Mouse (Mus musculus) left cerebral cortex, postnatal 36 days (tissue): ENCODE measurements around the gene Med27. TPM values are rescaled to one million over a fixed set of nuclear protein-coding genes. Genes with fewer than 3 reads are reported as not detected.
"Not testable (repeated sequence)": the region's sequence is repeated elsewhere in the genome, so short reads cannot be mapped to it uniquely, and the experiment has no call there.

Experiments used
- DNase-seq, 2 experiments: peaks; one replicate each; pipeline ENCODE4 v3.0.0; 2021 to 2022; ENCODE audit warnings: low spot score in 2 of 2, mixed read lengths in 1 of 2
- intact Hi-C: fragments of 180-260 bp; cut with DNase I; formaldehyde crosslinking; loops from one replicate; pipeline ENCODE4 v1.15.1; 2025
- total RNA-seq, 2 experiments: library from RNA; stranded (reverse); gene quantifications; 2 replicates each; pipeline ENCODE4 v1.2.3; 2021

The Med27 gene
- total RNA-seq, 2 experiments from 2014 or later = 36.4 to 40.4 TPM

GRCm38 (mm10) chr2:29500601-29501350, 154.2 kb downstream of the Med27 start:
- DNase-seq = no peak
- intact Hi-C loops = no loop called here

GRCm38 (mm10) chr2:29501381-29501780, 154.8 kb downstream of the Med27 start:
- no peak for DNase-seq
- intact Hi-C loops = no loop called here

GRCm38 (mm10) chr2:29504848-29505247, 158.2 kb downstream of the Med27 start:
- no peak for DNase-seq
- intact Hi-C loops = no loop called here

- no peak for DNase-seq
- intact Hi-C loops = no loop called here
These were observed 159.8 kb downstream of the Med27 start for GRCm38 (mm10) chr2:29506411-29506810.

- DNase-seq = no peak
- intact Hi-C loops = no loop called here
These were observed 166.5 kb downstream of the Med27 start for GRCm38 (mm10) chr2:29513131-29513530.

GRCm38 (mm10) chr2:29514836-29515235, 168.2 kb downstream of the Med27 start:
- no peak for DNase-seq

GRCm38 (mm10) chr2:29515831-29516447, 169.3 kb downstream of the Med27 start:
- DNase-seq = no peak
- intact Hi-C loops = no loop called here

More at GRCm38 (mm10) chr2:29514836-29515235, 168.2 kb downstream of the Med27 start:
- intact Hi-C loops = no loop called here

GRCm38 (mm10) chr2:29516621-29517170, 170.1 kb downstream of the Med27 start:
- intact Hi-C loops = no loop called here

GRCm38 (mm10) chr2:29519402-29519801, 172.8 kb downstream of the Med27 start:
- DNase-seq = no peak
- intact Hi-C loops = no loop called here

More at GRCm38 (mm10) chr2:29516621-29517170, 170.1 kb downstream of the Med27 start:
- no peak for DNase-seq

GRCm38 (mm10) chr2:29520206-29520605, 173.6 kb downstream of the Med27 start:
- no peak for DNase-seq
- intact Hi-C loops = no loop called here

- intact Hi-C loops = no loop called here
- no peak for DNase-seq
These were observed 174.9 kb downstream of the Med27 start for GRCm38 (mm10) chr2:29521486-29521885.

- intact Hi-C loops = no loop called here
- DNase-seq = no peak
These were observed 177.5 kb downstream of the Med27 start for GRCm38 (mm10) chr2:29523918-29524811.

GRCm38 (mm10) chr2:29525273-29525805, 178.7 kb downstream of the Med27 start:
- no peak for DNase-seq
- intact Hi-C loops = no loop called here

GRCm38 (mm10) chr2:29526266-29526665, 179.6 kb downstream of the Med27 start:
- intact Hi-C loops = no loop called here
- DNase-seq = peak; percentile 70 to 75

GRCm38 (mm10) chr2:29527480-29527879, 180.9 kb downstream of the Med27 start:
- DNase-seq, intact Hi-C loops: not testable (repeated sequence)

GRCm38 (mm10) chr2:29528811-29529210, 182.2 kb downstream of the Med27 start:
- no peak for DNase-seq

GRCm38 (mm10) chr2:29529788-29530187, 183.2 kb downstream of the Med27 start:
- intact Hi-C loops, DNase-seq: not testable (repeated sequence)

More at GRCm38 (mm10) chr2:29528811-29529210, 182.2 kb downstream of the Med27 start:
- intact Hi-C loops = no loop called here

GRCm38 (mm10) chr2:29532173-29532572, 185.6 kb downstream of the Med27 start:
- intact Hi-C loops = no loop called here
- DNase-seq = no peak

- intact Hi-C loops = no loop called here
- no peak for DNase-seq
These were observed 186.3 kb downstream of the Med27 start for GRCm38 (mm10) chr2:29532921-29533320.
